Mouse (Mus musculus): ENCODE results near the gene Gm28047. TPM values are rescaled to one million over a fixed set of nuclear protein-coding genes. Genes with fewer than 3 reads are reported as not detected.

Gm28047 gene
- polyA plus RNA-seq, 1 experiment = not detected

DNA sequence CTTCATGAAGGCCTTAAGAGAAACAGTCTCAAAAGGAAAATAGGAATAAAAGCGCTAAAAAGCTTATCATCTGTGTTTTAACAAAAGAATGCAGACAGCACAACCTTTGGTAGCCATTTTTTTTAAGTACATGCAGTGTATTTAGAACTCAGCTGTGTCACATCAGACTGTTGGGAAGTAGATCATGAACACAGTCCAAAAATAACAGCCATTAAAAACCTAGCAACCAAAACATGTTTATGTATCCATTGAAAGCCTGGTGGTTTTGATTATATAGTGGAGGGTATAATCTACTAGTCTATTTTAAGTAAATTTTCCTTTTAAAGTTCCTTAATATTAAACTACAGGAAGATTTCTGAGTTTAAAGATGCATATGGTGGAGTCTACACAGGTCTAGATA, 34.3 kb downstream of the Gm28047 start:
- Histone ChIP-seq H3K9ac (ENCODE audit: low read depth, poor library complexity, severe bottlenecking) (no peak overlapping the region), H3K27ac (ENCODE audit: insufficient read depth, low read length) (no peak overlapping the region), H3K4me1 (ENCODE audit: control insufficient read depth, insufficient read depth, low read length) (no peaks in the 10 kb centered on the region), H3K4me3 (ENCODE audit: low read depth, low read length) (no peak overlapping the region), H3K27me3 (ENCODE audit: control insufficient read depth, insufficient read depth, low read length, poor library complexity, severe bottlenecking) (no peaks in the 10 kb centered on the region), H3K36me3 (ENCODE audit: control insufficient read depth, insufficient read depth, low read length, poor library complexity, severe bottlenecking) (no peaks in the 10 kb centered on the region), H3K9me3 (replicated peaks; ENCODE audit: control insufficient read depth, insufficient read depth, low read length, poor library complexity, severe bottlenecking) (no peaks in the 10 kb centered on the region)
- no peak for TF ChIP-seq EP300 (IDR thresholded peaks at IDR 0.05; ENCODE audit: insufficient read depth, low read depth, low read length)
- no peak for TF ChIP-seq POLR2A (IDR thresholded peaks at IDR 0.05; ENCODE audit: insufficient read depth, low read length)
- no peak for TF ChIP-seq CTCF (IDR thresholded peaks at IDR 0.05; ENCODE audit: low read depth, low read length)

DNA sequence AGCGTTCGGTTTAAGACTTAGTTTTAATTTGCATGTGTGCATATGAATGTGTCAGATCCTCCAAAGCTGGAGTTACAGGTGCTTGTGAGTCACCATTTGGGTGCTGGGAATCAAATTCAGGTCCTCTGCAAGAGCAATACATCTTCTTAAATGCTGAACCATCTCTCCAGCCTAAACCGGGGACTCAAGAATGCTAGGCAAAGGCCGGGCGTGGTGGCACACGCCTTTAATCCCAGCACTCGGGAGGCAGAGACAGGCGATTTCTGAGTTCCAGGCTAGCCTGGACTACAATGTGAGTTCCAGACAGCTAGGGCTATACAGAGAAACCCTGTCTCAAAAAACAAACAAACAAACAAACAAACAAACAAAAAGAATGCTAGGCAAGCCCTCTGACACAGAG, 35.0 kb downstream of the Gm28047 start:
- Histone ChIP-seq H3K4me1 (ENCODE audit: control insufficient read depth, insufficient read depth, low read length) (no peaks in the 10 kb centered on the region), H3K27me3 (ENCODE audit: control insufficient read depth, insufficient read depth, low read length, poor library complexity, severe bottlenecking) (no peaks in the 10 kb centered on the region), H3K9ac (ENCODE audit: low read depth, poor library complexity, severe bottlenecking) (no peak overlapping the region), H3K27ac (ENCODE audit: insufficient read depth, low read length) (no peak overlapping the region), H3K36me3 (ENCODE audit: control insufficient read depth, insufficient read depth, low read length, poor library complexity, severe bottlenecking) (no peaks in the 10 kb centered on the region), H3K4me3 (ENCODE audit: low read depth, low read length) (no peak overlapping the region), H3K9me3 (replicated peaks; ENCODE audit: control insufficient read depth, insufficient read depth, low read length, poor library complexity, severe bottlenecking) (no peaks in the 10 kb centered on the region)
- TF ChIP-seq POLR2A (IDR thresholded peaks at IDR 0.05; ENCODE audit: insufficient read depth, low read length) (no peak), EP300 (IDR thresholded peaks at IDR 0.05; ENCODE audit: insufficient read depth, low read depth, low read length) (no peak), CTCF (IDR thresholded peaks at IDR 0.05; ENCODE audit: low read depth, low read length) (no peak)

- Histone ChIP-seq H3K4me3 (ENCODE audit: low read depth, low read length) (no peak overlapping the region), H3K9ac (ENCODE audit: low read depth, poor library complexity, severe bottlenecking) (no peak overlapping the region), H3K36me3 (ENCODE audit: control insufficient read depth, insufficient read depth, low read length, poor library complexity, severe bottlenecking) (no peaks in the 10 kb centered on the region), H3K27me3 (ENCODE audit: control insufficient read depth, insufficient read depth, low read length, poor library complexity, severe bottlenecking) (no peaks in the 10 kb centered on the region), H3K9me3 (replicated peaks; ENCODE audit: control insufficient read depth, insufficient read depth, low read length, poor library complexity, severe bottlenecking) (no peaks in the 10 kb centered on the region), H3K27ac (ENCODE audit: insufficient read depth, low read length) (no peak overlapping the region), H3K4me1 (ENCODE audit: control insufficient read depth, insufficient read depth, low read length) (no peaks in the 10 kb centered on the region)
- TF ChIP-seq EP300 (IDR thresholded peaks at IDR 0.05; ENCODE audit: insufficient read depth, low read depth, low read length) = no peak
- TF ChIP-seq CTCF (IDR thresholded peaks at IDR 0.05; ENCODE audit: low read depth, low read length) = no peak
- no peak for TF ChIP-seq POLR2A (IDR thresholded peaks at IDR 0.05; ENCODE audit: insufficient read depth, low read length)
Measured at GRCm38 (mm10) chr15:102585501-102585900, 39.4 kb downstream of the Gm28047 start.

DNA sequence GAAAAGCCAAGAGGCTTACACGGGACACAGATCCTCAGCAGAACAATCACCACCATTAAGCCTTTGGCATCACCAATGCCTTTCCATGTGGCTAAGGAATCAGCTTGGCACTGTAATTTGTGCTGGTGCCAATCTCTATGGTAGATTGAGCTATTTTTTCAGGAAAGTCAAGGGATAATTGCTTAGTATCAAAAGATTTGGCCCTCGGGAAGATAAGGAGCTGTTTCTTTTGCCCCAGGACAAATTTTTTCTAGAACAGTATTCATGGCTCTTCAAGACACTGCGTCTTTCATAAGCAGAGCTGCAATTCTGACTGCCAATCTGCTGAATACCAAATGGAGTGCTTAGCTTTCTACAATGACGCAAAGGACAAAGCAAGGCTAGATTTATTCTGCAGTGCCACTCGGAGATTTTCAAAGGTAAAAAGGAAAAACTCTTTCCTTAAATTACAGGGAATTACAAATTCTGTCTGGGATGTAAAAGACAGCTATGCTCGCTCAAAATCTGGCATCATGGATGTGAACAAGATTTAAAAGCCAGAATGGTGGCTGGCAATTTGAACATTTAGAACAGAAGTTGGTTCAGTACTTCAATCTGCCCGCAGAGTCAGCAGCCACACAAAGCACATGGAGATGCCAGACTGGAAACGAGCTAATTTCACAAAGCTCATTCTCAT, 41.0 kb downstream of the Gm28047 start:
- H3K27ac ChIP-seq (ENCODE audit: insufficient read depth, low read length) = no peak overlapping the region
- no peak for TF ChIP-seq EP300 (IDR thresholded peaks at IDR 0.05; ENCODE audit: insufficient read depth, low read depth, low read length)
- no peak for TF ChIP-seq CTCF (IDR thresholded peaks at IDR 0.05; ENCODE audit: low read depth, low read length)
- no peak for TF ChIP-seq POLR2A (IDR thresholded peaks at IDR 0.05; ENCODE audit: insufficient read depth, low read length)
- H3K9me3 ChIP-seq (replicated peaks; ENCODE audit: control insufficient read depth, insufficient read depth, low read length, poor library complexity, severe bottlenecking) = no peaks in the 10 kb centered on the region
- no peaks in the 10 kb centered on the region for H3K36me3 ChIP-seq (ENCODE audit: control insufficient read depth, insufficient read depth, low read length, poor library complexity, severe bottlenecking)
- no peaks in the 10 kb centered on the region for H3K27me3 ChIP-seq (ENCODE audit: control insufficient read depth, insufficient read depth, low read length, poor library complexity, severe bottlenecking)
- no peak overlapping the region for H3K9ac ChIP-seq (ENCODE audit: low read depth, poor library complexity, severe bottlenecking)
- no peak overlapping the region for H3K4me3 ChIP-seq (ENCODE audit: low read depth, low read length)
- H3K4me1 ChIP-seq (ENCODE audit: control insufficient read depth, insufficient read depth, low read length) = no peaks in the 10 kb centered on the region

DNA sequence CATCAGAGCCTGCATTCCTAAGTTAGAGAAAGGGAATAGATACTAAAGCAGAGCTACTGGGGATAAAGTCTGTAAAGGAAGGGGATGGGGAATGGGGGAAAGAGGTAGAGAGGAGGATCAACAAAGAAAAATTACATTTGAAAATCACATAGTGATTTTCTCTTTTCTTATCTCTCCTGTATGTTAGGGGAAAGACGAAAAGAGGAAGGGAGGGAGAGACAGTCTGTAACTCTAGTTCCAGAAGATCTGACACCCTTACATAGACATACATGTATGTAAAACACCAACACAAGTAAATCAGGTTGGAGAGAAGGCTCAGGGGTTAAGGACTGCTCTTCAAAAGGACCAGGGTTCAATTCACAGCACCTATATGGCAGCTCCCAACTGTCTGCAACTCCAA, 43.7 kb downstream of the Gm28047 start:
- Histone ChIP-seq H3K27me3 (ENCODE audit: control insufficient read depth, insufficient read depth, low read length, poor library complexity, severe bottlenecking) (no peaks in the 10 kb centered on the region), H3K36me3 (ENCODE audit: control insufficient read depth, insufficient read depth, low read length, poor library complexity, severe bottlenecking) (no peaks in the 10 kb centered on the region), H3K9me3 (replicated peaks; ENCODE audit: control insufficient read depth, insufficient read depth, low read length, poor library complexity, severe bottlenecking) (no peaks in the 10 kb centered on the region), H3K4me3 (ENCODE audit: low read depth, low read length) (no peak overlapping the region), H3K4me1 (ENCODE audit: control insufficient read depth, insufficient read depth, low read length) (no peaks in the 10 kb centered on the region), H3K27ac (ENCODE audit: insufficient read depth, low read length) (no peak overlapping the region), H3K9ac (ENCODE audit: low read depth, poor library complexity, severe bottlenecking) (no peak overlapping the region)
- TF ChIP-seq POLR2A (IDR thresholded peaks at IDR 0.05; ENCODE audit: insufficient read depth, low read length) (no peak), CTCF (IDR thresholded peaks at IDR 0.05; ENCODE audit: low read depth, low read length) (no peak), EP300 (IDR thresholded peaks at IDR 0.05; ENCODE audit: insufficient read depth, low read depth, low read length) (no peak)

DNA sequence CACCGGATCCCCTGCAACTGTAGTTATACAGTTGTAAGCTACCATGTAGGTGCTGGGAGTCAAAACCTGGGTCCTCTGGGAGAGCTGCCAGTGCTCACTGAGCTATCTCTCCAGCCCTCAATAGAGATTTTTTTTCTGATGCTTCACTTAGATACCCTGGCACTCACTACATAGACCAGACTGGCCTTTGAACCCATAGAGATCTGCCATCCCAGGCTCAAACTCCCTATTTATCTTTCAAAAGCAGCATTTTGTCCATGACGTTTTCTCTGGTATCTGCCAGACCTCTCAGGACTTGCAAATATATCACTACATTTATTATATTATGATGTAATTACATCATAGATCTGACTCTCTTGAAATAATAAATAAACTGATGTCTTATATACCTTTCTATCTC, 46.5 kb downstream of the Gm28047 start:
- Histone ChIP-seq H3K9ac (ENCODE audit: low read depth, poor library complexity, severe bottlenecking) (no peak overlapping the region), H3K4me3 (ENCODE audit: low read depth, low read length) (no peak overlapping the region), H3K27ac (ENCODE audit: insufficient read depth, low read length) (no peak overlapping the region), H3K4me1 (ENCODE audit: control insufficient read depth, insufficient read depth, low read length) (no peaks in the 10 kb centered on the region), H3K9me3 (replicated peaks; ENCODE audit: control insufficient read depth, insufficient read depth, low read length, poor library complexity, severe bottlenecking) (no peaks in the 10 kb centered on the region), H3K36me3 (ENCODE audit: control insufficient read depth, insufficient read depth, low read length, poor library complexity, severe bottlenecking) (no peaks in the 10 kb centered on the region), H3K27me3 (ENCODE audit: control insufficient read depth, insufficient read depth, low read length, poor library complexity, severe bottlenecking) (no peaks in the 10 kb centered on the region)
- no peak for TF ChIP-seq POLR2A (IDR thresholded peaks at IDR 0.05; ENCODE audit: insufficient read depth, low read length)
- no peak for TF ChIP-seq CTCF (IDR thresholded peaks at IDR 0.05; ENCODE audit: low read depth, low read length)
- no peak for TF ChIP-seq EP300 (IDR thresholded peaks at IDR 0.05; ENCODE audit: insufficient read depth, low read depth, low read length)
